Mouse (Mus musculus): ENCODE measurements around the gene Zdhhc16.

Zdhhc16 gene

GRCm38 (mm10) chr19:41933179-41934086 lies at the start of gene Zdhhc16, which contains the start of gene Exosc1:
Gene Zdhhc16 (plus strand): TSS chr19:41933480.
Gene Exosc1 (minus strand): TSS chr19:41933423.
- peak; percentile 99 for DNase-seq (ENCODE audit: low spot score)

DNA sequence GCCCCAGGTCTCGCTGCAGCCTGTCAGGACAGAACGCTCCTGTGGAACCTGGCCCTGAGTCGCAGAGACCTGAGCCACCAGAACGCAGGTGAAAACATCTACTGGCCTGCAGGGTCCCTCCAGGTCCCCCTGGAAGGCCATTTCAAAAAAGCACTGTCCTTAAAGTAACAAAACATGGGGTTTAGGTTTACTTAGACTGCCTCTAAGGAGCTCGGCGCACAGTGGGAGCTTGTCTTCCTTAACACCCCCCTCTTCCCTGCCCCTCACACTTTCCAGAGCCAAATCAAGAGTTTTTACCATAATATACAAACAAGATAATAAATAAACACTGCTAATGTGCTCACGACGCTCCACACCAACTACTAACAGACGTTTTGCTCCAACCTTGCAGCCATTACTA lies 49.4 kb upstream of the Zdhhc16 start:
- DNase-seq (ENCODE audit: low spot score) = no peak

- no peak for DNase-seq (ENCODE audit: low spot score)
Measured at GRCm38 (mm10) chr19:41888191-41888590, 45.1 kb upstream of the Zdhhc16 start.

- no peak for DNase-seq (ENCODE audit: low spot score)
Measured at GRCm38 (mm10) chr19:41894959-41895358, 38.3 kb upstream of the Zdhhc16 start.

GRCm38 (mm10) chr19:41895460-41896318 lies 37.6 kb upstream of the Zdhhc16 start, which contains the start of gene Rrp12:
Gene Rrp12 (minus strand): TSS chr19:41896173.
- peak; percentile 96 for DNase-seq (ENCODE audit: low spot score)

DNA sequence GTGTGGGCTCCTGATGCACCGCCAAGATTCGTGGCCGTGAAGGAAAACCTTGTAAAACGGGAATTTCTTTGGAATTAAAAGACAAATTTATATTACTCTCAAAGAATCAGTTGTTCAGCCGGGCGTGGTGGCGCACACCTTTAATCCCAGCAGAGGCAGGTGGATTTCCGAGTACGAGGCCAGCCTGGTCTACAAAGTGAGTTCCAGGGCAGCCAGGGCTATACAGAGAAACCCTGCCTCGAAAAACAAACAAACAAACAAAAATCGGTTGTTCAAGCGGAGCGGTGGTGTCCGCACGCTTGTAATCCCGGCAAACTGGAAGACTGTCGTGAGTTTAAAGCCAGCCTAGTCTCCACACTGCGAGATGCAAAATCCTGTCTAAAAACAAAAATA lies 37.0 kb upstream of the Zdhhc16 start:
- DNase-seq (ENCODE audit: low spot score) = no peak

- DNase-seq (ENCODE audit: low spot score) = peak; percentile 77
Measured at GRCm38 (mm10) chr19:41898860-41899259, 34.4 kb upstream of the Zdhhc16 start.

DNA sequence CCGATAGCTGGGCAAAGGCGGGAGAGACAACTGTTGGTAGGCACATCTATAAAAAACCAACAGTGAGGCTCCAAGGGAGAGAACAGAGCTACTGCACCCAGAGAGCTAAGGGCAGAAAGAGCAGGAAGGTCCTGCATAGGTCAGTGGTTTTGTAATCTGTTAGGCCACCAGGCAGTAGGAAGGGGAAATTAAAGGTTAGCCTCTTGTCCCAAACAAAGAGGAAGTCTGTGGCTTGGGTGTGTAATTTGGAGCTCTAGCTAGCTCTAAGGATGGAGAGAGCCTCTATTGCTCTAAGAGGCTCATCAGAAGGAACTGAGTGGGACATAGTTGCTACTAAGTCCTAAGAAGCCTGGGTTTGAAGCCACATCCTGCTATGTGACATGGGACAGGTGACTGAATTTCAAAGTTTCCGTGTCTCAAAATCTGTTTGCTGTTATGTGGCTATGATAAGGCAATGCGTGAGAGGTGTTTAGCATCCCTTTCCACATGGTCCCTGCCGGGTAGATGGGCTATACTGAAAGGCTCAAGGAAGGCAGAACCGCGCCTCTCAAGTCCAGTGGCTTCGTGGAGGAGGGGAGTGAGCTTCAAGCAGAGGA lies 32.7 kb upstream of the Zdhhc16 start:
- no peak for DNase-seq (ENCODE audit: low spot score)

- no peak for DNase-seq (ENCODE audit: low spot score)
Measured at GRCm38 (mm10) chr19:41901696-41902095, 31.6 kb upstream of the Zdhhc16 start.

- DNase-seq (ENCODE audit: low spot score) = no peak
Measured at GRCm38 (mm10) chr19:41902848-41903593, 30.3 kb upstream of the Zdhhc16 start.

- no peak for DNase-seq (ENCODE audit: low spot score)
Measured at GRCm38 (mm10) chr19:41905246-41905645, 28.0 kb upstream of the Zdhhc16 start.

- no peak for DNase-seq (ENCODE audit: low spot score)
Measured at GRCm38 (mm10) chr19:41906311-41907078, 26.8 kb upstream of the Zdhhc16 start.

GRCm38 (mm10) chr19:41907079-41907760 lies 26.1 kb upstream of the Zdhhc16 start:
- no peak for DNase-seq (ENCODE audit: low spot score)

GRCm38 (mm10) chr19:41908736-41909135 lies 24.5 kb upstream of the Zdhhc16 start:
- DNase-seq (ENCODE audit: low spot score) = no peak

DNA sequence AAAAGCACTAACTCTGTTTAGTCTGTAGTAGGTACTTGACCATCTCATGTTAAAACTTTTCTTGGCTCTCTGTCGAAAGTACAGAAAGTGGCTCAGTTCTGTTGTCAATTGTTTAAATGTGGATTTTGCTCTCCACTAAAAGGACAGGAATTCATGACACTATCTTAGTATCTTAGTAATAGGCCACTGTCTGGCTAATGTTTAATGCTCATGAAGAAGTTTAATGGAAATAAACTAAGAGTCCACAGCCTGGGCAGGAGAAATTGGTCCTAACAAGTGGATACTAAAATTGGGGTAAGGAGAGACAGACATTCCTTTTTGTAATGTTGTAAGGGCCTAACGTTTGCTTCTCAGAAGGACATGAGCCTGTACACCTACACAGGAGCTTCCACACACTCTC lies 22.9 kb upstream of the Zdhhc16 start:
- no peak for DNase-seq (ENCODE audit: low spot score)

- DNase-seq (ENCODE audit: low spot score) = peak; percentile 100
Measured at GRCm38 (mm10) chr19:41911178-41912073, 21.9 kb upstream of the Zdhhc16 start, which contains the start of gene Pgam1. Gene Pgam1 (plus strand): TSS chr19:41911923.

DNA sequence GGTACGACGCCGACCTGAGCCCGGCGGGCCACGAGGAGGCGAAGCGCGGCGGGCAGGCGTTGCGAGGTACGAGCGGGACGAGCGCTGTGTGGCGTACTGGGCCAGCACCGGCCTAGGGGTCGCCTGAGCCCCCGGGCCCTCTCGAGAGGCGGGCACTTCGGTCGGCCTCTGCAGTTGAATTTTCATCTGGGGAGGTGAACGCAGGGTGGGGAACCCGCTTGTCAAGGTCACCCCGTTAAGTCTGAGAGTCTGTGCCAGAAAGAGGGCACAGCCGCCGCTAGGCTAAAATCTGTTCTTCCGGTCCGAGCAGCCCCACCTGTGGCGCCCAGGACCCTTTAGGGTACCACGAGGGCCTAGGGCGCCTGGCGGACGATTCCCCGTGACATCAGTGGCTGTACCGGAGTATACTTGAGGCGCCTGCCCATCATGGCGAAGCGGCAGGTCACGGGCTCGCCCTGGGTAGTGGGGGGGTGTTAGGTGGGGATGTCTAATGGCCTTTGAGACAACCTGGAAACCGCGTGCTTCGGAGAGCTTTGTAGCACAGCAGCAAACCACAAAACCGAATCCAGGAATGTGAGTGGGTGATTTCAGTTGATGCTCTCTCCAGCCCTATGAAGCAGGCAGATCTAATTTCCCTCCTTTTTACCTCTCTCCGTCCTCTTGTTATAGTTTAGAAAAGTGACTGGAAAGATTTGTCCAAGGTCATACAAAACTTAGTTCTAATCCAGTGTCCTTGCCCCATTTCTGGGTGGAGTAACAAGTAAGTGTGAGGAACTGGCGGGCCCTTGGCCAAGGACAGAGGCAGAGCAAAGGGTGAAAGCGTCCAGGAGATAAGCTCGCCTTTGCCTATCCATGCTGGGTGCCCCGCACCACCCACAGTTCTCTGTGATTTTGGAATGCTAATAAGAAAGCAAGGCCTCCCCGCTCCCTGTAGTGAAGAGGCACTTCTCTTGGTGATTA lies 20.9 kb upstream of the Zdhhc16 start:
- DNase-seq (ENCODE audit: low spot score) = peak; percentile 39

Data from embryo, embryonic 10 days (tissue).